Mouse (Mus musculus): ENCODE measurements around the gene Dlg5. TPM values are rescaled to one million over a fixed set of nuclear protein-coding genes. Genes with fewer than 3 reads are reported as not detected.

Gene Dlg5
- polyA plus RNA-seq, 1 experiment from 2014 or later: 32.5 TPM

DNA sequence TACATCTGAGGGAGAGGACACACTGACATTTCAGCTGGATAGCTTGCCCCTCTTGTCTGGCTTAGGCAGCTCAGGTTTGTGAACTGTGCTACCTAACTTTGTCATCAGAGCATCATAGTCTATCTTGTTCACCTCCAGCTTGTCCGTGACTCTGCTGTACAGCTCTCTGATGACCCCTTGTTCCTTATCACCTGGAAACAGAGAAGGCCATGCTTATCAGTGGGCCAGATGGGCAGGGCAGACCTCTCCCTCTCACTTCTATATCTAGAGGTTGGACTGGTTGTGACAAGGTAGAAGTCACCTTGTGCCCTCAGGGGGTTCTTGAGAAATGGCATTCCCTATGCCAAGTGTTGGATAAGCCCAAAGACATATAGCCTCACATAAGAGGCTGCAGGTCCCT, 154.9 kb downstream of the Dlg5 start:
- ATAC-seq (ENCODE audit: low FRiP score) (no peak), DNase-seq (ENCODE audit: low spot score) (no peak)
- Histone ChIP-seq H3K27me3 (ENCODE audit: control insufficient read depth, insufficient read depth, low read length) (no peaks in the 10 kb centered on the region), H3K36me3 (replicated peaks; ENCODE audit: control insufficient read depth, insufficient read depth) (no peaks in the 10 kb centered on the region), H3K9me3 (ENCODE audit: control insufficient read depth, low read length) (no peaks in the 10 kb centered on the region), H3K9ac (no peak overlapping the region), H3K4me2 (replicated peaks) (no peak overlapping the region), H3K27ac (no peak overlapping the region), H3K4me1 (replicated peaks; ENCODE audit: control insufficient read depth, insufficient read depth, low read length) (no peaks in the 10 kb centered on the region), H3K4me3 (replicated peaks; ENCODE audit: low read length) (no peak overlapping the region)
- WGBS: 93% methylated on average over 1 of the region's 1 CpGs

DNA sequence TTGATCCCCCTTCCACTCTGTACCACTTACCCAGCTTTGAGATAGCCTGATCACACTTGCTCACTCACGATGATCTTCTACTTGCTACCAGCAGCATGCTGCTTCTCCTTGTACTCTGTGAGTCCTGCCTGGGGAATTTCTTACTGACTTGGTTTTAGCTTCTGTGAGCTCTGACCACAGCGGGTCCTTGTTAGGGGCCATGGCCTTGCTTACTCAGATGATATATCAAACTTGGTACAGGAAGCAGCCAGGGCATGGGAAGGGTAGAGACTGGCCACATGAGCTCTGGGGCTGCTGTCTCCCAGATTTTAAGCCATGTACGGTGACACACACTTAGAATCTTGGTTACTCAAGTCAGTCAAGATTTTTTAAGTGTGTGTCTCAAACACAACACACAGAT, 156.5 kb downstream of the Dlg5 start:
- Histone ChIP-seq H3K27ac (no peak overlapping the region), H3K9me3 (ENCODE audit: control insufficient read depth, low read length) (no peaks in the 10 kb centered on the region), H3K4me1 (replicated peaks; ENCODE audit: control insufficient read depth, insufficient read depth, low read length) (no peaks in the 10 kb centered on the region), H3K9ac (no peak overlapping the region), H3K4me2 (replicated peaks) (no peak overlapping the region), H3K4me3 (replicated peaks; ENCODE audit: low read length) (no peak overlapping the region), H3K36me3 (replicated peaks; ENCODE audit: control insufficient read depth, insufficient read depth) (no peaks in the 10 kb centered on the region), H3K27me3 (ENCODE audit: control insufficient read depth, insufficient read depth, low read length) (no peaks in the 10 kb centered on the region)
- WGBS: 86% methylated on average over 3 of the region's 3 CpGs
- DNase-seq (ENCODE audit: low spot score) (no peak), ATAC-seq (ENCODE audit: low FRiP score) (no peak)

- 88% methylated on average over 3 of the region's 3 CpGs for WGBS
- ATAC-seq (ENCODE audit: low FRiP score) (no peak), DNase-seq (ENCODE audit: low spot score) (no peak)
- no peaks in the 10 kb centered on the region for H3K4me1 ChIP-seq (replicated peaks; ENCODE audit: control insufficient read depth, insufficient read depth, low read length)
- no peak overlapping the region for H3K9ac ChIP-seq
- no peaks in the 10 kb centered on the region for H3K9me3 ChIP-seq (ENCODE audit: control insufficient read depth, low read length)
- H3K27ac ChIP-seq: no peak overlapping the region
- no peak overlapping the region for H3K4me3 ChIP-seq (replicated peaks; ENCODE audit: low read length)
- H3K4me2 ChIP-seq (replicated peaks): no peak overlapping the region
- H3K27me3 ChIP-seq (ENCODE audit: control insufficient read depth, insufficient read depth, low read length): no peaks in the 10 kb centered on the region
- H3K36me3 ChIP-seq (replicated peaks; ENCODE audit: control insufficient read depth, insufficient read depth): no peaks in the 10 kb centered on the region
Measured at GRCm38 (mm10) chr14:24087430-24087829, 158.3 kb downstream of the Dlg5 start.

- ATAC-seq (ENCODE audit: low FRiP score) (no peak), DNase-seq (ENCODE audit: low spot score) (no peak)
- no peaks in the 10 kb centered on the region for H3K4me1 ChIP-seq (replicated peaks; ENCODE audit: control insufficient read depth, insufficient read depth, low read length)
- H3K36me3 ChIP-seq (replicated peaks; ENCODE audit: control insufficient read depth, insufficient read depth): no peaks in the 10 kb centered on the region
- no peaks in the 10 kb centered on the region for H3K9me3 ChIP-seq (ENCODE audit: control insufficient read depth, low read length)
- H3K27me3 ChIP-seq (ENCODE audit: control insufficient read depth, insufficient read depth, low read length): no peaks in the 10 kb centered on the region
- no peak overlapping the region for H3K4me2 ChIP-seq (replicated peaks)
- whole genome bisulfite sequencing: 78% methylated on average over 5 of the region's 5 CpGs
- H3K4me3 ChIP-seq (replicated peaks; ENCODE audit: low read length): no peak overlapping the region
- H3K27ac ChIP-seq: no peak overlapping the region
- H3K9ac ChIP-seq: no peak overlapping the region
Measured at GRCm38 (mm10) chr14:24086481-24086880, 159.2 kb downstream of the Dlg5 start.

Small RNA genes within 50 kb of the gene (microRNA-seq; reads per million reads assigned to microRNA genes)
- gene Mir7210: not detected

Other genes starting within 250 kb of the Dlg5 start
- 22.1 and 22.8 TPM in 2 replicates for gene Kcnma1, start 231.4 kb downstream of the Dlg5 start, polyA plus RNA-seq (2014; fragmentation: Nextera tagmentation; extraction: Ambion mirVana)
- gene E330034G19Rik, start 47.3 kb upstream of the Dlg5 start, polyA plus RNA-seq (2014; fragmentation: Nextera tagmentation; extraction: Ambion mirVana): not detected in 2 replicates
- 17.7 and 18.6 TPM in 2 replicates for gene Polr3a, start 241.1 kb upstream of the Dlg5 start, polyA plus RNA-seq (2014; fragmentation: Nextera tagmentation; extraction: Ambion mirVana)
- gene Rps24, start 241.2 kb upstream of the Dlg5 start, polyA plus RNA-seq (2014; fragmentation: Nextera tagmentation; extraction: Ambion mirVana): 703 and 824 TPM in 2 replicates